ENCODE assay signal across 7 mouse cellular contexts in the genomic region with DNA sequence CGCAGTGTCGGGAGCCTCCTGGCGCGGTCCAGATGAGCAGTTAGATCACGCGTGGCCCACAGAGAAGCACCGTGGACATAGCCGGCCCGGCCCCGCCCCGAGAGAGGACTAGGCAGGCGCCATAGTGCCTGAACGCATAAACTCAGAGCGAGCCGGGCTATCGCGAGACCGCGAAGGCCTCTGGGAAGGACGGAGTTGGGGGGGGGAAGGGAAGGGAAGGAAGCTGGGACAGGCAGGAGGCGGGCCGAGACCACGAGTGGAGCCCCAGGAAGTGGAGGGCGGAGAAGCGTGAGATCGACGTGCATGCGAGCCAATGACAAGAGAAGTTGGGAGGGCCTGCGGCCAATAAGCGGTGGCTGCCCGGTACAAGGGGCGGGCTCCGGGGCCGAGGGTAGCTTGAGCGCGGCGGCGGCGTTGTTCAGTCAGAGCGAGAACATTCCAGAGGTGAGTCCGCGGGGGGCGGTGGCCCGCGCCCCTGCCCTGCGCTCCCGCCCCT. TPM values are rescaled to one million over a fixed set of nuclear protein-coding genes. Genes with fewer than 3 reads are reported as not detected.
DNase-seq lines count a peak whose midpoint lies in the region; ATAC-seq lines count a peak whose summit lies in the region.

Gene Eif5, plus strand, starts transcription at position 221 of the 496 bp plus-strand sequence.

- peak within 1 kb of the TSS; percentile 97 for H3K9ac ChIP-seq in embryonic facial prominence, embryonic 12.5 days
- peak within 1 kb of the TSS; percentile 98 for H3K9ac ChIP-seq in limb, embryonic 11.5 days (ENCODE audit: low read length)
- H3K9ac ChIP-seq in midbrain, embryonic 14.5 days (replicated peaks; ENCODE audit: low read length), result peak within 1 kb of the TSS; percentile 97

- peaks cover 38% of the 10 kb centered on the region for H3K36me3 ChIP-seq in embryonic facial prominence, embryonic 12.5 days
- H3K36me3 ChIP-seq in limb, embryonic 11.5 days (ENCODE audit: control insufficient read depth, insufficient read depth, low read length), result peaks cover 17% of the 10 kb centered on the region
- peaks cover 37% of the 10 kb centered on the region for H3K36me3 ChIP-seq in midbrain, embryonic 14.5 days (ENCODE audit: control insufficient read depth, insufficient read depth, low read length)

- under 1% methylated on average over 34 of the region's 47 CpGs for WGBS in embryonic facial prominence, embryonic 12.5 days
- under 1% methylated on average over 43 of the region's 47 CpGs for WGBS in limb, embryonic 11.5 days
- WGBS in midbrain, embryonic 14.5 days, result under 1% methylated on average over 47 of the region's 47 CpGs

- no peaks in the 10 kb centered on the region for H3K27me3 ChIP-seq in embryonic facial prominence, embryonic 12.5 days
- no peaks in the 10 kb centered on the region for H3K27me3 ChIP-seq in limb, embryonic 11.5 days (ENCODE audit: control insufficient read depth, insufficient read depth, low read length)
- no peaks in the 10 kb centered on the region for H3K27me3 ChIP-seq in midbrain, embryonic 14.5 days (ENCODE audit: control insufficient read depth, insufficient read depth, low read length)

- H3K27ac ChIP-seq in embryonic facial prominence, embryonic 12.5 days, result peak within 1 kb of the TSS; percentile 97
- H3K27ac ChIP-seq in limb, embryonic 11.5 days (replicated peaks; ENCODE audit: low read depth, low read length), result peak within 1 kb of the TSS; percentile 92
- H3K27ac ChIP-seq in midbrain, embryonic 14.5 days (replicated peaks; ENCODE audit: low read depth, low read length), result peak within 1 kb of the TSS; percentile 98

- H3K4me3 ChIP-seq in embryonic facial prominence, embryonic 12.5 days, result peak within 1 kb of the TSS; percentile 92
- H3K4me3 ChIP-seq in limb, embryonic 11.5 days (ENCODE audit: low read depth, low read length), result peak within 1 kb of the TSS; percentile 97
- peak within 1 kb of the TSS; percentile 95 for H3K4me3 ChIP-seq in midbrain, embryonic 14.5 days (replicated peaks; ENCODE audit: low read depth, low read length)

- peak; percentile 99 for DNase-seq in adrenal gland, postnatal 25 days
- DNase-seq in heart, adult 11 months, result peak; percentile 100
- DNase-seq in kidney, adult 18-20 months, result peak; percentile 100
- DNase-seq in limb, embryonic 11.5 days (ENCODE audit: low spot score), result peak; percentile 100
- DNase-seq in midbrain, embryonic 14.5 days, result peak; percentile 100
- peak; percentile 98 to 99 for DNase-seq in spleen, adult 18-20 months

- H3K4me2 ChIP-seq in embryonic facial prominence, embryonic 12.5 days (replicated peaks), result peak within 1 kb of the TSS; percentile 86
- peak within 1 kb of the TSS; percentile 85 for H3K4me2 ChIP-seq in limb, embryonic 11.5 days (ENCODE audit: low read depth, severe bottlenecking)
- H3K4me2 ChIP-seq in midbrain, embryonic 14.5 days (ENCODE audit: low read length), result peak within 1 kb of the TSS; percentile 82

- peak; percentile 100 for ATAC-seq in embryonic facial prominence, embryonic 12.5 days (ENCODE audit: insufficient number of reproducible peaks, insufficient read depth, low FRiP score, low TSS enrichment)
- ATAC-seq in limb, embryonic 11.5 days (ENCODE audit: insufficient number of reproducible peaks, low FRiP score, low TSS enrichment, low read depth), result peak; percentile 98
- peak; percentile 99 for ATAC-seq in midbrain, embryonic 14.5 days (ENCODE audit: low FRiP score, low TSS enrichment)

- H3K4me1 ChIP-seq in embryonic facial prominence, embryonic 12.5 days, result peaks cover 22% of the 10 kb centered on the region
- peaks cover 5% of the 10 kb centered on the region; the same call in 1 of the 2 replicates for H3K4me1 ChIP-seq in limb, embryonic 11.5 days (ENCODE audit: control insufficient read depth, insufficient read depth, low read length)
- peaks cover 15% of the 10 kb centered on the region for H3K4me1 ChIP-seq in midbrain, embryonic 14.5 days (ENCODE audit: control insufficient read depth, insufficient read depth, low read length)

- no peaks in the 10 kb centered on the region for H3K9me3 ChIP-seq in embryonic facial prominence, embryonic 12.5 days
- H3K9me3 ChIP-seq in limb, embryonic 11.5 days (ENCODE audit: control insufficient read depth, low read length), result no peaks in the 10 kb centered on the region
- H3K9me3 ChIP-seq in midbrain, embryonic 14.5 days (ENCODE audit: control insufficient read depth, low read length), result no peaks in the 10 kb centered on the region

RNA-seq across cellular contexts. Expression of gene Eif5, which starts in this region (rescaled TPM):
- 338 and 346 TPM in 2 replicates for total RNA-seq in adrenal gland, postnatal 25 days (2021)
- polyA plus RNA-seq in embryonic facial prominence, embryonic 12.5 days (2016; fragmentation: Nextera tagmentation; extraction: Ambion mirVana), result 602 and 657 TPM in 2 replicates
- polyA plus RNA-seq in limb, embryonic 11.5 days (2014; fragmentation: Nextera tagmentation; extraction: Ambion mirVana), result 666 and 690 TPM in 2 replicates
- 486 and 550 TPM in 2 replicates for polyA plus RNA-seq in midbrain, embryonic 14.5 days (2014; fragmentation: Nextera tagmentation; extraction: Ambion mirVana)

Comparison
In these comparisons a context has a peak if more than half of its experiments do, and no peak if none do; other contexts are left out.
1. Peak in every context shown above with its lines: DNase-seq, ATAC-seq, H3K4me3 ChIP-seq and H3K27ac ChIP-seq.